Mouse (Mus musculus): ENCODE measurements around the gene Grik2. TPM values are rescaled to one million over a fixed set of nuclear protein-coding genes. Genes with fewer than 3 reads are reported as not detected.

Grik2 gene
- polyA plus RNA-seq, 1 experiment from 2014 or later, result 17.0 TPM

DNA sequence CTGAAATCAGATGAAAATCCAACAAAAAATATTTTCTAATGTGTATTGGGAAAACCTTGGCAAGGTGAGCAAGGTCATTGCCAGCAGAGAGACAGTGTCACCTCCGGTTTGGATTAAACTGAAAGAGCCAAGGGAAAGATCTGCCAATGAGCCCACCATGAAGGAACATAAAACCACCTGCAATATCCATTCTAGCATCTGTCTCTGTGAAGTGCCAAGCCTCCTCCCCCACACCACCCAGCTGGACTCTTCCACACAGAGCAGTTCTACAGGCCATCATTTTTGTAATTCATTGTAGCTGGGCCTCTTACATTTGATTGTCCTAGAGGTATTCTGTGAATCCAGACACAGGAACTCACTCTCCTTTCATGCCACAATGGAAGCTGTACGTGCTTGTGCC, 148.7 kb downstream of the Grik2 start:
- Histone ChIP-seq H3K27me3 (replicated peaks) (no peaks in the 10 kb centered on the region), H3K4me3 (no peak overlapping the region), H3K27ac (no peak overlapping the region), H3K4me1 (no peaks in the 10 kb centered on the region), H3K36me3 (no peaks in the 10 kb centered on the region), H3K9me3 (no peaks in the 10 kb centered on the region), H3K4me2 (replicated peaks) (no peak overlapping the region), H3K9ac (no peak overlapping the region)
- 82% methylated on average over 2 of the region's 2 CpGs for WGBS
- no peak for ATAC-seq (ENCODE audit: low FRiP score, low read depth)

DNA sequence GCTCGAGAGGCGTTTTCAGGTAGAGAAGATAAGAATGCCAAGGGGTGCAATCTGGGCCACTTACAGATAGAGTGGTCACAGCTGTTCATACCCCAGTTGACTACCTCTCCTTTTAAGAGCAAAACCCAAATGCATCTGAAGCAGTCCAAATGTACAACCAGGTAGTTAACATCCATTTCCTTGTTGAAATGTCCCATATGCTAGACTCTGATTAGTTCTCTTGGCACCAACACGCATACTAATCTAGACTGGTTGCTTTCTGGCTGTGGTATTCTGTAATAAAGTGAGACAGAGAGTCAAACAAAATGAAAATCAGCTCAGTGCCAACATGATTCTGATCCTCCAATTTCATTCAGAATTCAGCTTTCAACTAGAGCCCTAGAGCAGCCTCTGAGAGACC, 164.6 kb downstream of the Grik2 start:
- no peak overlapping the region for H3K9ac ChIP-seq
- 91% methylated on average over 3 of the region's 3 CpGs for WGBS
- no peak for ATAC-seq (ENCODE audit: low FRiP score, low read depth)

DNA sequence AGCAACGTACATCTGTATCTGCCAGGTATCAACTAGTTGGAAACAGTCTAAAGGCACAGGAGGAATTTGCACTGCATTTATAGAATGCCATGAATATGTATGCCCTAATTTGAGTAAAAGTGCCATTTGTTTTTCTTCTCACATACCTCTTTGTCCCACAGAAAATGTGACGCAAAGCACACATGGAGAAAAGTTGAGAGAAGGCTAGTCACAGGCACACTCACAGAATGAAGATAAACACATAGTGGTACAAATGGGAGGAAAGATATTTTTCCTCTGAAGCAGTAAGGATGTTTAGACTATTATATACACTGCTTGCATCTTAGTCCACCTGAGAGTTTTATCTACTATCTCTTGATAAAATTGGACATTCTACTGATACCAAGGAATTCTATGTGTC, 190.9 kb downstream of the Grik2 start:
- Histone ChIP-seq H3K27me3 (replicated peaks) (no peaks in the 10 kb centered on the region), H3K27ac (no peak overlapping the region), H3K4me3 (no peak overlapping the region), H3K9me3 (no peaks in the 10 kb centered on the region), H3K36me3 (no peaks in the 10 kb centered on the region), H3K4me1 (no peaks in the 10 kb centered on the region), H3K9ac (no peak overlapping the region), H3K4me2 (replicated peaks) (no peak overlapping the region)
- 67% methylated on average over 2 of the region's 2 CpGs for WGBS
- no peak for ATAC-seq (ENCODE audit: low FRiP score, low read depth)

More for the DNA sequence above, 164.6 kb downstream of the Grik2 start:
- Histone ChIP-seq H3K27me3 (replicated peaks) (no peaks in the 10 kb centered on the region), H3K9me3 (no peaks in the 10 kb centered on the region), H3K36me3 (no peaks in the 10 kb centered on the region), H3K4me3 (no peak overlapping the region), H3K4me2 (replicated peaks) (no peak overlapping the region), H3K4me1 (no peaks in the 10 kb centered on the region), H3K27ac (no peak overlapping the region)

DNA sequence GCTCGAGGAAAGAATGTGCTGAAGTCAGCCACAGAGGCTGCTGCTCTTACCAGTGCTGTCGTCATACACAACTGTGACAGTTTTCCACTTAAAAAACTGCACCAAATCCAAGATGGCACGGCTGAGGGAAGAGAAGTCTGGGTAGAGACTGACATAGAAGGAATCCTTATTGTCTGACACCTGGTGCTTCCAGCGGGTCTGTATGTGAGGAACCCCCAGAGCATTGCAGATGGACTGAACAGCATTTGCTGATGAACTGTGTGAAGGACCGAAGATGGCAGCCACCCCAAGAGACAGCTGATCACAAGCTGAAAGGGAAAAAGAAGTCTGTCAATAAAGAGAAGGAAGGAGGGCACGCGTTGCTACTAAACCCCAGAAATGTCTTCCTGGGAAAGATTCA, 215.1 kb downstream of the Grik2 start:
- Histone ChIP-seq H3K4me3 (no peak overlapping the region), H3K27me3 (replicated peaks) (no peaks in the 10 kb centered on the region), H3K9me3 (no peaks in the 10 kb centered on the region), H3K4me2 (replicated peaks) (no peak overlapping the region), H3K27ac (no peak overlapping the region), H3K36me3 (no peaks in the 10 kb centered on the region), H3K9ac (no peak overlapping the region), H3K4me1 (no peaks in the 10 kb centered on the region)
- ATAC-seq (ENCODE audit: low FRiP score, low read depth), result no peak
- WGBS, result 92% methylated on average over 7 of the region's 7 CpGs

DNA sequence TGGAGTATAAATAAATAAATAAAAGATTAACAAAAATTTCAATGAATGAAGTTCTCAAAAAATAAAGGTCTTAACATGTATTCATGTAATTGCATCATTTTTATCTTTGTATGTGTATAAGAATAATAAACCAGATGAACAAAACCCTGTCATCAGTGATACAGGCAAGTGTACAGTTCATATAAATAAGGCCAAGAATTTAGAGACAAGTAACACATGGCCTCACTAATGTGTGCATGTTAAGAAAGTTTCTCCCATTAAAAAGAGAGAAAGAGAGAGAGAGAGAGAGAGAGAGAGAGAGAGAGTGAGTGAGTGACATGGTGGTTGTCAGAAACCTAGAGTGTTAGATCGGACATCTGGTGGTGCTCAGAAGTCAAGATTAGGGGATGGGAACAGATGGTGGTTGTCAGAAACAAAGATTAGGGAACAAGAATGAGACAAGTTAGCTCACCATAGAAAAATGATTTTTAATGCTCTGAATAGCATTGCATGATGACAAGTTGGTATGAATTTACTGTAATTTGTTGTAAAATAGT, 228.6 kb downstream of the Grik2 start:
- no peaks in the 10 kb centered on the region for H3K36me3 ChIP-seq
- H3K4me1 ChIP-seq, result no peaks in the 10 kb centered on the region
- WGBS, result 88% methylated on average over 1 of the region's 1 CpGs
- H3K9me3 ChIP-seq, result no peaks in the 10 kb centered on the region
- H3K4me2 ChIP-seq (replicated peaks), result no peak overlapping the region
- ATAC-seq (ENCODE audit: low FRiP score, low read depth), result no peak
- H3K9ac ChIP-seq, result no peak overlapping the region
- no peak overlapping the region for H3K27ac ChIP-seq
- H3K27me3 ChIP-seq (replicated peaks), result no peaks in the 10 kb centered on the region
- no peak overlapping the region for H3K4me3 ChIP-seq

DNA sequence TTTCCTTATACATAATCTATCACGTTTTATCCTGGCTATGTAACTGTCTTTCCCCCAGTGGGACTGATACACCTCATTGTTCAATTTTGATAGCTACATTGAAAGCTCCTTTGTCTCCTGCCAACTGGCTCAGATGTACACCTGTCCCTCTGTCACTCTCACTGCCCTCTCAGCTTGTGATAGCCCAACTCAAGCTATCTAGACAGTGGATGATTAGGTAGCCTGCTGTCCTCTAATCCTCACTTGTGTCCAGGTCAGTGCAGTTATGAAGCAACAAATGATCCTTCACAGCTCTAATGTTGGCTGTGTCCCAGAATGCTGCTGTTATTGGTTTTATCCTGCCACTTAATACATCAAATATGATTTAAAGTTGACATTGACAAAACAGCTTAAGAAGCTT, 246.3 kb downstream of the Grik2 start:
- H3K27me3 ChIP-seq (replicated peaks), result no peaks in the 10 kb centered on the region
- H3K4me3 ChIP-seq, result no peak overlapping the region
- no peak overlapping the region for H3K4me2 ChIP-seq (replicated peaks)
- H3K27ac ChIP-seq, result no peak overlapping the region
- no peaks in the 10 kb centered on the region for H3K4me1 ChIP-seq
- H3K9me3 ChIP-seq, result no peaks in the 10 kb centered on the region
- H3K36me3 ChIP-seq, result no peaks in the 10 kb centered on the region
- 74% methylated on average over 1 of the region's 1 CpGs for whole genome bisulfite sequencing
- ATAC-seq (ENCODE audit: low FRiP score, low read depth), result no peak
- no peak overlapping the region for H3K9ac ChIP-seq

DNA sequence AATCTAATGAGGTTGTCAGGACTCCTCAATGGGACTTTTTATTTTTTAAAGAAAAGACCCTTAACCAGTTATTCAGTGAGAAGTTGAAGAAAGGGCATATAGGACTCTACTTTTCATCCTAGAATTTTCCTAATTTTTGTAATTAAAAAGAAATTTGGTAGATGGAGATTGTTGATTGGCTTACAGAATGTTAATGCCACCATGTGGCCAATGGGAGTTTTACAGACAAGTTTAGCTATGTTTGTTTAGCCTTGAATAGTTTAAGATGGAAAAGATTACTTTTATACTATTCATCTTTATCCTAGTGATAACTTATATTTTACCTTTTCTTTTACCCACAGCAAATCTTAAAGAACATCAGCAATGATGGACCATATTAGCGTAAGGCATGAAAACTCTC, 268.8 kb downstream of the Grik2 start:
- H3K4me2 ChIP-seq (replicated peaks), result no peak overlapping the region
- H3K9me3 ChIP-seq, result no peaks in the 10 kb centered on the region
- no peak overlapping the region for H3K4me3 ChIP-seq
- no peak overlapping the region for H3K27ac ChIP-seq
- no peaks in the 10 kb centered on the region for H3K36me3 ChIP-seq
- H3K4me1 ChIP-seq, result no peaks in the 10 kb centered on the region
- no peak overlapping the region for H3K9ac ChIP-seq
- WGBS, result 96% methylated on average over 1 of the region's 1 CpGs
- no peaks in the 10 kb centered on the region for H3K27me3 ChIP-seq (replicated peaks)
- ATAC-seq (ENCODE audit: low FRiP score, low read depth), result no peak

DNA sequence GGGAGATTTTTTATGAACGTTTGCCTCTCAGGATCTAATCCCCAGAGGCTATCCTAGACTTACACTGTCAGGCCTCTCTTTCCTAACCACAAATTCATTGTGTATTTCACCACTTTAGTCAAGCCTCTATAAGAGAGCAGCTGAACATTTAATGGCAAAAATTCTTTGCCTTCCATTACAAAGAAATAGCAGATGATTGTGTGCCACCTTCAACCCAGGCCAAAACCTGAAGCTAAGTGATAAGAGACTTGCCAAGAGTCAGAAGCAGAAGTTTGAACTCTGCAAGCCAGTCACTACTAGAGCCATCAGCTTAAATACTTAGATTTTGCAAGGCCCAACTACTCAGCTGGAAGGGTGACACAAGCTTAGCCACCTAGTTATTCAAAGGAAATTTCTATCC, 287.9 kb downstream of the Grik2 start:
- H3K4me3 ChIP-seq, result no peak overlapping the region
- no peak overlapping the region for H3K4me2 ChIP-seq (replicated peaks)
- H3K4me1 ChIP-seq, result no peaks in the 10 kb centered on the region
- H3K27me3 ChIP-seq (replicated peaks), result no peaks in the 10 kb centered on the region
- H3K36me3 ChIP-seq, result no peaks in the 10 kb centered on the region
- 65% methylated on average over 1 of the region's 1 CpGs for WGBS
- H3K27ac ChIP-seq, result no peak overlapping the region
- H3K9me3 ChIP-seq, result no peaks in the 10 kb centered on the region
- no peak for ATAC-seq (ENCODE audit: low FRiP score, low read depth)
- H3K9ac ChIP-seq, result no peak overlapping the region

DNA sequence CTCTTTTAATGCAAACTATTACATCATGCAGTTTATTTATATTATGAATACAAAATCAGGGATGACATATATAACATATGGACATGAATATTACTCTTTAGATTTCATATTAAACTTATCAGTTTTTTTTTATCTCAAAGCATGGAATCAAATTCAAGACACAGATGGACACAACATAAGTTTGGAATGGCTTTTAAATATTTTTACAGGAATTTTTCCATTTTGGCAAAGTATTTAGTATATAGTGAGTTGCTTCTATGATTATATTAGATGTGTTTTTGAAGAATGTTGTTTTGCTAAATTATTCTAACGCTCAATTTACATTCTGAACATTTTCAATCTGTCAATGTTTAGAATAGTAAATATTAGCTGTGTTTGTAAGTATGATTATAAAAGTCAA, 291.3 kb downstream of the Grik2 start:
- no peaks in the 10 kb centered on the region for H3K27me3 ChIP-seq (replicated peaks)
- no peak overlapping the region for H3K4me2 ChIP-seq (replicated peaks)
- no peaks in the 10 kb centered on the region for H3K9me3 ChIP-seq
- no peak for ATAC-seq (ENCODE audit: low FRiP score, low read depth)
- no peak overlapping the region for H3K4me3 ChIP-seq
- H3K27ac ChIP-seq, result no peak overlapping the region
- H3K4me1 ChIP-seq, result no peaks in the 10 kb centered on the region
- H3K9ac ChIP-seq, result no peak overlapping the region
- WGBS, result 92% methylated on average over 1 of the region's 1 CpGs
- no peaks in the 10 kb centered on the region for H3K36me3 ChIP-seq

DNA sequence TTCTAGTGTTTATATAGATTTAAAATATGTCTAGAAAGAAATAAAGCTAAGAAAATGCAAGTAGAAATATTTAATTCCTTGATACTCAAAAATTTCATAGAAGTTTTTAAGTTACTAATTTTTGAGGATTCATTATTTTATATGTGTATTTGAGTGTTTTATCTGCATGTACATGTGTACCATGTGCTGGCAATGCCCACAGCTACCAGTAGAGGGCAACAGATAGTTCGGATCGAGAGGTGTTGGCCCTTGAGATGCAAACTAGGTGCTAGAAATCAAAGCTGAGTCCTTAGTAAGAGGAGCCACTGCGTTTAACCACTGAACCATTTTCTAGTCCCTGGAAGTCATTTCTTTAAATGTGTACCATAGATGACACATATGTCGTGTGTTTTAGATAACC, 307.1 kb downstream of the Grik2 start:
- Histone ChIP-seq H3K27ac (no peak overlapping the region), H3K4me2 (replicated peaks) (no peak overlapping the region), H3K36me3 (no peaks in the 10 kb centered on the region), H3K9ac (no peak overlapping the region), H3K27me3 (replicated peaks) (no peaks in the 10 kb centered on the region), H3K4me1 (no peaks in the 10 kb centered on the region), H3K9me3 (no peaks in the 10 kb centered on the region), H3K4me3 (no peak overlapping the region)
- ATAC-seq (ENCODE audit: low FRiP score, low read depth), result no peak
- whole genome bisulfite sequencing, result 84% methylated on average over 4 of the region's 4 CpGs

DNA sequence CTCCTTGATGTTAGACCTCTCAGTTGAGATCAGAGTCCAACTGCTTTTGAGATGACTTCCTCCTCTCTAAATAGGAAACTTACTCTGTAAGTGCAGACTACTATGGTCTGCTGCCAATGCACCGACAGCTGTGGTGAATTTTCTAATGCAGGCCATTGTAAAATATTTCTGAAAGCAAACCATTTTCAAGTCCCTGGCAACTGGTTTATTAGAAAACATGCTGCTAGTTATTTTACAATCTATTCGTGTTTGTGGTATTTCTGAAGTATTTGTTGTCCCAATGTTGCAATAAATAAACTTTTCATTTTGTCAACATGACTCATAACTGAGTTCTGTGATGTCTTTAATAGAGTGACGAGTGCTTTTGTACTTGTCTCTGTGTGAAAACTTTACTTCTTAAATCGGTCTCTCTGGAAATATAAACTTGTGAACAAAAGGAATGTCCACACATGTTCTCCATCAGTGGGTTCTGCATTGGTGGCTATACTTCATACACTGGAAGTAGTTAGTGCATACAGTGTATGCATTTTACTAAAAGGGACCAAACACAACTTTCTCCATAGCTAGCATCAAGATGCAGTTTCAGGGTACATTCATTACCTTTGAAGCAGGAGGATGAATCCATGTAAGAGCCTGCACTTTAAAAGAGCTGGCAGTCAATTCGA, 308.3 kb downstream of the Grik2 start:
- no peak overlapping the region for H3K4me2 ChIP-seq (replicated peaks)
- no peak overlapping the region for H3K27ac ChIP-seq
- no peaks in the 10 kb centered on the region for H3K27me3 ChIP-seq (replicated peaks)
- H3K9me3 ChIP-seq, result no peaks in the 10 kb centered on the region
- WGBS, result 88% methylated on average over 5 of the region's 5 CpGs
- no peak overlapping the region for H3K9ac ChIP-seq
- no peaks in the 10 kb centered on the region for H3K36me3 ChIP-seq
- H3K4me1 ChIP-seq, result no peaks in the 10 kb centered on the region
- ATAC-seq (ENCODE audit: low FRiP score, low read depth), result no peak
- H3K4me3 ChIP-seq, result no peak overlapping the region

DNA sequence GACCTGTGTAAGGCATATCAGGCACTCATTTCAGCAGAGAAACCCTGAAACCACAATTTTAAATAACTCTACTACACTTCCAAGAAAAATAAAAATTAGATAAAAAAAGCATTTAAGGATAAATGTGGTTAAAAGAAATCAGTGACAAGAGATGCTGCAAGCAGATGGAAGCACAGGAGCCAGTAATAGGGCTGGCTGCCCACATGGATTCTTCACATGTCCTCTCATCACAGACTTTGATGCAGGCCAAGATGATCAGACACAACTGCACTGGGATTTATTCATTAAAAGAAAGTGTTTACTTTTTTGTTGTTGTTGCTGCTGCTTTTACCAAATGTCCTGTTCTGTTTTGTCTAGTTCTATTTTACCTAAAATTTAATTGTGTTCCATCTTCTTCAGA, 315.0 kb downstream of the Grik2 start:
- no peaks in the 10 kb centered on the region for H3K27me3 ChIP-seq (replicated peaks)
- no peaks in the 10 kb centered on the region for H3K9me3 ChIP-seq
- no peaks in the 10 kb centered on the region for H3K36me3 ChIP-seq
- H3K4me2 ChIP-seq (replicated peaks), result no peak overlapping the region
- no peak overlapping the region for H3K4me3 ChIP-seq
- no peaks in the 10 kb centered on the region for H3K4me1 ChIP-seq
- H3K27ac ChIP-seq, result no peak overlapping the region
- ATAC-seq (ENCODE audit: low FRiP score, low read depth), result no peak
- H3K9ac ChIP-seq, result no peak overlapping the region

DNA sequence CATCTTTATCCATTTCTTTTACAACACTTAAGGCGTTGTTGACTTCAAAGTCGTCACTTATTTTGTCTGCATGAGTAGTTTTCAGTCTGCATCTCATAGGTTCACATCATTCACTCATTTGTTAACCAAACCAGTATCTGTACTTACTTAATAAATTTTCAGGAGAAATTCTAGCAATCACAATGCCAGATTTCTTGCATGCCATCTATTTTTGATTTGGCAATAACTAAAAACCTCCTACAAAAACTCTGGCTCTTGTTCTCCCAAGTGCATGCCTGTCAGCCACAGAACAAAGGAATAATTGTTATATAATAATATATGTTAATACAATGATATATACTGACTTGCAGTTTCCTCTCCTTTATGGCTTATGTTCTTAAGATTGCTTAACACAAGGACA, 331.8 kb downstream of the Grik2 start:
- 86% methylated on average over 2 of the region's 2 CpGs for WGBS
- no peak for ATAC-seq (ENCODE audit: low FRiP score, low read depth)
- H3K36me3 ChIP-seq, result no peaks in the 10 kb centered on the region
- no peaks in the 10 kb centered on the region for H3K4me1 ChIP-seq
- no peak overlapping the region for H3K4me3 ChIP-seq
- no peaks in the 10 kb centered on the region for H3K27me3 ChIP-seq (replicated peaks)
- no peak overlapping the region for H3K4me2 ChIP-seq (replicated peaks)
- no peak overlapping the region for H3K27ac ChIP-seq
- no peaks in the 10 kb centered on the region for H3K9me3 ChIP-seq
- no peak overlapping the region for H3K9ac ChIP-seq
